Mouse (Mus musculus) olfactory bulb, adult 2 months (tissue): ENCODE data around the gene Tbc1d23. TPM values are rescaled to one million over a fixed set of nuclear protein-coding genes. Genes with fewer than 3 reads are reported as not detected.

Source experiments
- H3K27ac ChIP-seq: fragments of 200-500 bp; 2 replicates; pipeline ENCODE4 v1.5.1; 2012; ENCODE audit warnings: low read depth, low read length; ENCODE audit not compliant: insufficient read depth
- H3K4me1 ChIP-seq: fragments of 200-500 bp; 2 replicates; pipeline ENCODE4 v1.6.1; 2012; ENCODE audit warnings: low read length; ENCODE audit not compliant: control insufficient read depth, insufficient read depth
- H3K4me3 ChIP-seq: fragments of 200-500 bp; 2 replicates; pipeline ENCODE4 v1.5.1; 2012; ENCODE audit warnings: mild to moderate bottlenecking, low read depth, low read length, moderate library complexity; ENCODE audit not compliant: insufficient read depth
- CTCF ChIP-seq: fragments of 200-500 bp; IDR thresholded peaks from 2 replicates; pipeline ENCODE4 v1.5.1; 2012; ENCODE audit warnings: low read depth, mild to moderate bottlenecking, low read length, moderate library complexity; ENCODE audit not compliant: insufficient read depth
- POLR2A ChIP-seq: fragments of 200-500 bp; IDR thresholded peaks from 2 replicates; pipeline ENCODE4 v1.6.1; 2012; ENCODE audit warnings: mild to moderate bottlenecking, low read depth, low read length, moderate library complexity; ENCODE audit not compliant: insufficient read depth
- WGBS: fragments of 180-500 bp; shearing (Covaris S2); methylation state at CpG from one replicate; pipeline ENCODE4 v1.1.7; 2018; 5-methylcytosine and 5-hydroxymethylcytosine counted together
- polyA plus RNA-seq: library from polyadenylated mRNA; stranded (reverse); fragments of >200 nt; gene quantifications from 2 replicates; pipeline ENCODE4 v1.2.4, GENCODE M21; 2012; ENCODE audit warnings: low replicate concordance; ENCODE audit not compliant: missing spikeins, insufficient read depth, insufficient read length

The Tbc1d23 gene
- polyA plus RNA-seq, 1 experiment: not detected

DNA sequence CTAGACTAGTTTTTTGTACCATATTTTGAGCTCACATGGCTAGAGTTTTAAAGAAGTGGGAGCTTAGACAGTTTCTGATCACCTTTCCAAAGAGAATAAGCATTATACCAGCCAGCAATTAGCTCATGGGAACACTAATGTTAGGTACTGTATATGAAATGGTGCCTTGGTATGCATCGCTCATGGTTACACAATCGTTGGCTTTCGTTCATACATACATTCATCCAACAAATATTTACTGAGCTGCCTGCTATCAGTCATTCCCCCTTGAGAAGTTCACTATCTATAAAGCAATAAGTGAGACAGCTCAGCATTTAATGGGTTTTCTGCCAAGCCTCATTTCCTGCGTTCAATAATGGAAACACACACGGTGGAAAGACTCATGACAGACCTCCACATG lies 4.9 kb downstream of the Tbc1d23 start:
- WGBS: 89% methylated on average over 5 of the region's 5 CpGs
- no peak overlapping the region for H3K27ac ChIP-seq
- H3K4me1 ChIP-seq: peaks cover 9% of the 10 kb centered on the region
- TF ChIP-seq POLR2A: no peak
- no peak for TF ChIP-seq CTCF
- no peak overlapping the region for H3K4me3 ChIP-seq

DNA sequence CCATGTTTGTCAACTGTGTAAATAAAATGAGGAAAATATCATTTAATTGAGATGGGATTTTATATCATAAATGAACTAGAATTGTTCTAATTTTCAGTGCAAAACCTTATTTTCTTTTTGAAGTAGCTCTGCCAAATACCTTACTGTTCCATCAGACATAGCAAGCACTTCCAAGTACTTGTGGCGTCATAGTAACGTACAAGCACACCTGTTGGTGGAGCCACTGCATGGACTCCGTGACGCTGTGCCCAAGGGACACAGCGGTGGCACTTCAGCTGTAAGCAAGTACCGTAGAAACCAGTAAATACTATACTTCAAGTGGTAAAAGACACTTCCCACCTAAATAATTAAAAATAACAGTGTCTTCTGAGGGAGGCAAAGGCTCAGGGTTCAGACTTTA lies 10.9 kb downstream of the Tbc1d23 start:
- WGBS: 74% methylated on average over 6 of the region's 6 CpGs

DNA sequence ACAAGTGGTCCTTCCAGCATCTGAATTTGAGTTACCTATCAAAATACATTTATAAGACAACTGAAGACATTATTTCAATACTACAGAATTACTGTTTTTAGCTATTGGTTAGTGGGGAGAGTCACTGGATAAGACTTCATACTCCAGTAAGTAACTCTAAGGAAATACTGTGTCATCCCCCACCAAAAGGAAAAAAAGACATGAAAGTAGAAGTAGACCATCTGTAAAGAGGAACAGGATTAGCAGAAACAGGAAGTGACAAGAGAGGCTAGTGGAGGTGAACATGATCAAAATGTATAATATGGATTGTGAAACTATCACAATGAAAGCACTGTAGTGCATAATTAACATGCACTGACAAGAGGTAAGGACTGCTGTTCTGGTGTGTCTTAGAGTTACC lies 15.3 kb downstream of the Tbc1d23 start:
- TF ChIP-seq CTCF (no peak), POLR2A (no peak)
- no peak overlapping the region for H3K27ac ChIP-seq
- H3K4me1 ChIP-seq: no peaks in the 10 kb centered on the region
- H3K4me3 ChIP-seq: no peak overlapping the region

More for the DNA sequence above, 10.9 kb downstream of the Tbc1d23 start:
- TF ChIP-seq CTCF (no peak), POLR2A (no peak)
- peaks cover 4% of the 10 kb centered on the region; the same call in 1 of the 2 replicates for H3K4me1 ChIP-seq
- no peak overlapping the region for H3K4me3 ChIP-seq
- no peak overlapping the region for H3K27ac ChIP-seq

DNA sequence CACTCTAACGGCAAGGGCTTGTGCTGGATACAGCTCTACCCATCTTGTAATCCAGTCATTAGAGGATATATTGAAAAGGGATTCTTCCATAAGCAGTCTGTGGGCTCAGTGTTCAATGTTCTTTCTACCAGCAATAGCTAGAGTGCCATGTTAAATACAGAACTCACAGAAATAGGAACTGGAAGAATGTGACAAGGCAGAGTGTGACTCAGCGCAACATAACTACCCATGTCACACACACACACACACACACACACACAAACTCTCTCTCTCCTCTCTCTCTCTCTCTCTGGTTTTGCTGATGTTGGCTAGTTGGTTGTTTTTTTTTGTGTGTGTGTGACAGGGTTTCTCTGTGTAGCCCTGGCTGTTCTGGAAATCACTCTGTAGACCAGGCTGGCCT lies 20.3 kb downstream of the Tbc1d23 start:
- no peaks in the 10 kb centered on the region for H3K4me1 ChIP-seq
- no peak overlapping the region for H3K4me3 ChIP-seq
- 57% methylated on average over 2 of the region's 2 CpGs for WGBS
- H3K27ac ChIP-seq: no peak overlapping the region
- no peak for TF ChIP-seq CTCF
- TF ChIP-seq POLR2A: no peak

DNA sequence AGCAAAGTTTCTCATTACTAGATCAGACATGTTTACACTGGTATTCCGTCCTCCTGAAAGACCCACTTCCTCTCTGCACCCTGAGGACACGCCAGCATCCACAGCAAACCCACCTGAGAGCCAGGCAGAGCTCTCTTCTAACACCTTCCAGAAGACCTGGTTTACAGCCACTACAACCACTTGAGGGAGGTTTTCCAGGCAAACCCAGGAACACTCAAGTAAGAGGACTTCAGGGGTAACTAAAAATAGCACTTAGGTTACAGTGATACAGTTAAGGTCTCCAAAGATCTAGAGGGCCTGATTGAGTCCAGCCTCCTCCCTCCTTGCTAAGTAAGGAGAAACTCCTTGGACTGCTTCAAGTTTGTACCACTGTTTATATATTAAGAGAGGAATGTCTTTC lies 23.0 kb downstream of the Tbc1d23 start:
- TF ChIP-seq POLR2A (no peak), CTCF (no peak)
- 90% methylated on average over 2 of the region's 2 CpGs for WGBS
- Histone ChIP-seq H3K27ac (no peak overlapping the region), H3K4me3 (no peak overlapping the region), H3K4me1 (no peaks in the 10 kb centered on the region)

DNA sequence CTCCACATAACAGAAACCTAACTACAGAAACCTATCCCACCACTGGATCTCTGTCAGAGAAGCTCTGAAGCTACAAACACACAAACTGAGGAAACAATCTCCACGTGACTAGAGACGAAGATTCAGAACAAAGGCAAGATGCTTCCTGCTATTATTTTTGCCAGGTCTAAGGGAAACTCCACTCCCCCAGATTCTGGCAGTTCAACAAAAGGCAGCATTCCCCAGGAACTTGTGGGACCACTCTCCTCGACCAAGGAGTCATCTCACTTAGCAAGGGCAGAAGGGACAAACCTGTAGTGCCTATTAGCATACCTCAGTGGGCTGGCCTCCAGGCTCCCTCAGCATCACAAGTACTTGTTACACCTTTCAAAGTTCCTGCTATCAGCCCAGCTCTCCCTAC lies 34.0 kb downstream of the Tbc1d23 start:
- no peak for TF ChIP-seq POLR2A
- no peak for TF ChIP-seq CTCF
- H3K4me1 ChIP-seq: peaks cover 5% of the 10 kb centered on the region
- WGBS: 59% methylated on average over 3 of the region's 3 CpGs
- no peak overlapping the region for H3K27ac ChIP-seq
- no peak overlapping the region for H3K4me3 ChIP-seq

DNA sequence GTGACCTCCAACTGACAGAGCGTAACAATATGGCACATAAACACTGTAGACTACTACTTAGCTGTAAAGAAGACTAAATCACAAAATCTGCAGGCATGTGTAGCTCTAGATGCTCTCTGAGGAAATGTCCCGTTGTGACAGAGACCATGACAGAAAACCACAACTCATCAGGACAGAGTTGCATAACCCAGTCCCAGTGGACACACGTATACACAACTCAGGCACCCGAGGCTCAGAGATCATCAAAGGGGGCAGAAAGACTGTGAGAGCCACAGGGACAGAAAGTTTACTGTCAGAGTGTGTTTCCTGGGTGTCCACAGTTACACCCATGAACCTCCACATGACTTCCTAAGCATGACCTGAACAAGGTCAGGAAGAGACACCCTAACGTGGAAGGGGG lies 34.7 kb downstream of the Tbc1d23 start:
- WGBS: 85% methylated on average over 5 of the region's 5 CpGs
- H3K4me3 ChIP-seq: no peak overlapping the region
- no peak overlapping the region for H3K27ac ChIP-seq
- H3K4me1 ChIP-seq: peaks cover 5% of the 10 kb centered on the region
- no peak for TF ChIP-seq POLR2A
- TF ChIP-seq CTCF: no peak

DNA sequence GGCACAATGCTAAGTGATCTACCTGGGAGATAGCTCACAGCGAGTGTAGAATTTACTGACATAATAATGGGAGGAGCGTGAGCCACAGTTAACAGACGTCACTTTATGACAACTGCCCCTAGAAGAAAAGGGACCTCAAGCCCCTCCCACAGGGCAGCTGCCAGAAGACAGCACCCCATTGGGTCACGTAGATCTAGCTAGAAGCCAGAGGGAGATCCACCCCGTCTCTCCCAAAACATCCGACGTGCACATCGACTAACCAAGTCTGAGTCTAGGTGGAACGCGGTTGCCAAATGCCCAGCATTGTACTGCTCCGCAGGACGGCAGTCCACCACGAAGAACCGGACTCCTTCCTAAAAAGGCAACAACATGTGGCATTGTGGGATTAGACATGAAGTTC lies 40.1 kb downstream of the Tbc1d23 start:
- 81% methylated on average over 14 of the region's 14 CpGs for WGBS
- H3K4me1 ChIP-seq: no peaks in the 10 kb centered on the region
- H3K4me3 ChIP-seq: no peak overlapping the region
- TF ChIP-seq POLR2A: no peak
- H3K27ac ChIP-seq: no peak overlapping the region

DNA sequence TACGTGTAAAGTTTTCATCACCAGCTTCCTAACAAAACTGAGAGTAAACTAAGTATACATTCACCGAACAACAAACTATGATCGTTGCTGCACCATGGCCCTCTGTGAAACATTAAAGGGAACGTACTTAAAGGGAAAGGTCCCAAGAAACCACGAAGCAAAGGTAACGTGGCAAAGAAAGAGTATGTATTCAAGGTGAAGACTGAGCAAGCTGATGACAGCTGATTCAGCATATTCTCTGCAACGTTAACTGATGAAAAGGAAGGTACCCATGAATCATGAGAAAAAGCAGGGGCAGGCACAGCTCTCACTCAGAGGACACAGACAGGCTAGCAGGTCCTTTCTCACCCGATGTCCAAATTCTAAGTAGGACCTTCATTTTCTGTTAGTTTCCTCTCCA lies 40.9 kb downstream of the Tbc1d23 start:
- WGBS: 90% methylated on average over 8 of the region's 8 CpGs
- TF ChIP-seq POLR2A (no peak), CTCF (no peak)
- Histone ChIP-seq H3K4me1 (no peaks in the 10 kb centered on the region), H3K4me3 (no peak overlapping the region), H3K27ac (no peak overlapping the region)

DNA sequence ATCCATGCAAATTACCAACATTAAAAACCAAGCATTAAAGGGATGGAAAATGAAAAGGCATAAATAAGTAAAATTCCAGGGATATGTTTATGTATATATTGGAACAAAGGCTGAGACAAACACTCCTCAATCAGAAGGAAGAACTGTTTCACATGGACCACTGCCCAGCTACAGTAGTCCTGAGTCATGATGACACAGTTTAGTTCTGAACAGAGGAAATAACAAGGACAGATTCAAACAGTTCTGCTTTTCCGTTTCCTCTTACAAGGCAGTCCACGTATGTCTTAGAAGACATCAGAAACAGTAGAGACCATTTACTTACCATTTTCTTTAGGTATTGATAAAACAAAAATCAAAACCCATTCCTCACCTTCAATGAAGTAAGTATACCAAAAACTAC lies 41.8 kb downstream of the Tbc1d23 start:
- H3K4me3 ChIP-seq: no peak overlapping the region
- WGBS: 76% methylated on average over 2 of the region's 2 CpGs
- TF ChIP-seq POLR2A (no peak), CTCF (no peak)
- H3K27ac ChIP-seq: no peak overlapping the region
- H3K4me1 ChIP-seq: no peaks in the 10 kb centered on the region
